Mouse (Mus musculus) heart, postnatal 4 days (tissue): Measurements from ENCODE around the gene Dnlz. TPM values are rescaled to one million over a fixed set of nuclear protein-coding genes. Genes with fewer than 3 reads are reported as not detected.

Experiments
- total RNA-seq, 2 experiments: library from RNA; stranded (reverse); gene quantifications; 2 replicates each; pipeline ENCODE4 v1.2.3; 2021

The Dnlz gene
- total RNA-seq, 2 experiments from 2014 or later, result 16.1 to 16.6 TPM

Other genes starting within 250 kb of the Dnlz start
- 10 to 100 TPM; 11.1 to 11.4 TPM for gene Nacc2, start 228.9 kb downstream of the Dnlz start, total RNA-seq
- not detected for gene Lhx3, start 143.8 kb downstream of the Dnlz start, total RNA-seq
- 10 to 100 TPM; 11.2 to 12.1 TPM for gene Qsox2, start 114.6 kb downstream of the Dnlz start, total RNA-seq
- gene Ccdc187, start 57.6 kb downstream of the Dnlz start, total RNA-seq, result under 1 TPM; 0.81 to 0.92 TPM
- 100 to 1,000 TPM; 142 to 153 TPM for gene Gpsm1, start 36.6 kb downstream of the Dnlz start, total RNA-seq
- under 1 TPM; 0.60 to 0.95 TPM for gene Card9, start 8.8 kb upstream of the Dnlz start, total RNA-seq
- 10 to 100 TPM; 20.8 to 21.0 TPM for gene Snapc4, start 28.5 kb upstream of the Dnlz start, total RNA-seq
- 10 to 100 TPM; 55.5 to 62.3 TPM for gene Entr1, start 37.2 kb upstream of the Dnlz start, total RNA-seq
- gene Pmpca, start 37.2 kb upstream of the Dnlz start, total RNA-seq, result 100 to 1,000 TPM; 107 to 113 TPM
- gene Inpp5e, start 57.1 kb upstream of the Dnlz start, total RNA-seq, result 10 to 100 TPM; 13.4 to 14.3 TPM
- 10 to 100 TPM; 37.0 to 39.0 TPM for gene Sec16a, start 93.1 kb upstream of the Dnlz start, total RNA-seq
- gene Notch1, start 164.6 kb upstream of the Dnlz start, total RNA-seq, result 10 to 100 TPM; 55.3 to 62.3 TPM
- 100 to 1,000 TPM; 317 to 343 TPM for gene Egfl7, start 227.9 kb upstream of the Dnlz start, total RNA-seq
- gene Gm20532, start 234.5 kb upstream of the Dnlz start, total RNA-seq, result not detected